Mouse (Mus musculus): ENCODE measurements around the gene Ksr1. TPM values are rescaled to one million over a fixed set of nuclear protein-coding genes. Genes with fewer than 3 reads are reported as not detected.
"Not testable (repeated sequence)": the region's sequence is repeated elsewhere in the genome, so short reads cannot be mapped to it uniquely, and the experiment has no call there.

Gene Ksr1
- total RNA-seq, 2 experiments from 2014 or later, result 6.3 to 21.1 TPM

DNA sequence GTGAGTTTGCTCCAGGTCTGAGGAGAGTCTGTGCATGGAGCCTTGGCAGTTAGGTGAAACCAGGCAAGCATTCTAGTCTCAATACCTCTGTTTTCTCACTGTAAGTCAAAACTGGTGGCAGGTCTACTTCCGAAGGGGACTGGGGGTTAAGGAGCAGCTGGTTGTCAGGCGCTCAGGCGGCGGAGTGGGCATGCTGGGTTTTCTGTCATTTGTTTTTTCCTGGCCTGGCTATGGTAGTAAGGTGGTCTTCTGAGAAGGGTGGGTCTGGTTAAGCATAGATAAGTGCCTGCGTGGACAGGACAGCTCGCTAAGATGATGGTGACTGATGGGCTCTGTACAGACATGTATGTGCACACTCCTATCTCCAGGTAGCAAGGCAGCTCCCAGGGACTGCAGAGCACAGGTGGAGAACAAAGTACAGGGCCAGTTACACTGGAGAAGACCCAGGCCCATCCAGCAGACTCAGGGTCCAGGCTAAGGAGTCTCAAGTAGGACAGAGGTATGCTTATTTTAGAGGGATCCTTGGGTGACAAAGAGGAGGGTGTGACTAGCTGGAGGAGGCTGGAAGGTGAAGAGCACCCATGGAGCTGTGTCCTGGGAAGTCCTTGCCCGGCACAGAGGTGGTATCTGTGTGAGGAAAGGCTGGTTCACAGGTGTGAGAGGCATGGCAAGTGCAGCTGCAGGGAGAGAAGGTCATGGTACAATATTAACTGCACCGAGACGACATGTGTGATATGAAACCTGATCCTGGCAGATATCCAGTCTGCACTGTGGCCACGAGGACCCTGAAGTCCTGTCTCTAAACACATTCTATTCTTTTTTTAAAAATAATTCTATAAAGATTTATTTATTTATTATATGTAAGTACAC lies 142.2 kb downstream of the Ksr1 start:
- ATAC-seq (replicated peaks; ENCODE audit: low FRiP score, poor library complexity, severe bottlenecking), result no peak

DNA sequence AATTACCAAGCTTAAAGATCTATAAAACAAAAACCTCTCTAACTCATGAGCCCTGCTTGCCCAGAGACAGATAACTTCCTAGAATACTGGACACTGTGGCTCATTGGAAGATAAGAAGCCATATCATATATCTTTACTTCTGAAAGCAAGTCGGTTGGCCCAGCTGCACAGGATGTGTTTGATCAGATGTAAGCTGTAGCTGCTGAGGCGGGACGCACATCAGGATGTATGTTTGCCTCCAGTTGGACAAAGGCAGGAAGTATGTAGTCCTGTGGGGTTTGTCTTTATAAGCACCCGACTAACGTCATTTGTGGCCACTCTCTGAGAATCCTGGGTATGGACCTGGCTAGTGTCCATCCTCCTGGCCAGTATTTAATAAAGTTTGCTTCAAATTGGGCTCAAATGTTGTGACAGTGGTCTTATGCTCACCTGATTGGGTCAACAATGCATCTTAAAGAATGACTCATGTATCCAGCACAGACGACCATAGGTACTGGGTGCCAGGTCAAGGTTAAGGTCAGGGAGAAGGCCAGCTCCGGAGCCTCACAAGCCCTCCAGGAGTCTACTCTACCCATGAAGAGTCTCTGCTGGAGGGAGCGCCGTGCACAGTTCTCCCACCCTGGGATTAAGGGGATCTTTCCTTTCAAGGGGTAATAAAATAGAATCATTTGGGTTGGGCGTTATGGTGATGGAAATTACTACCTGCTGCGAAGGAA lies 143.0 kb downstream of the Ksr1 start:
- ATAC-seq (replicated peaks; ENCODE audit: low FRiP score, poor library complexity, severe bottlenecking), result no peak

DNA sequence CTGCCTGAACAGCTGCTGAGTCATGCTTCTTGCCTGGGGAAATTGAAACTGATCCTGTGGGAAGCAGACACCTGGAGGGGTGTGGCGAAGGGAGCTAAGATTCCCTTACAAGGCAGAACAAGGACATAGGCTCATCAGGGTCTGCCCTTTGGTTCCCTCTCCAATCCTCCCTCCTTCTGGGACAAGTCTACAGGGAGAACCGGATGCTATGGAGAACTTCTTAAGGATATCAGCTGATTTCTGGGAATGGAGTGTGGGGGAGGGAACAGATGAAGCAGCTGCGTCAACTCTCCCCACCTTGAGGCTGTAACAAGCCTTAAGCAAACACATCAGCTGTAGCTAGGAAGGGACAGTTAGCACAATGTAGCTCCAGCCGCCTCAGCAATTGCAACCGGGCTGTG lies 143.7 kb downstream of the Ksr1 start:
- no peak for ATAC-seq (replicated peaks; ENCODE audit: low FRiP score, poor library complexity, severe bottlenecking)

DNA sequence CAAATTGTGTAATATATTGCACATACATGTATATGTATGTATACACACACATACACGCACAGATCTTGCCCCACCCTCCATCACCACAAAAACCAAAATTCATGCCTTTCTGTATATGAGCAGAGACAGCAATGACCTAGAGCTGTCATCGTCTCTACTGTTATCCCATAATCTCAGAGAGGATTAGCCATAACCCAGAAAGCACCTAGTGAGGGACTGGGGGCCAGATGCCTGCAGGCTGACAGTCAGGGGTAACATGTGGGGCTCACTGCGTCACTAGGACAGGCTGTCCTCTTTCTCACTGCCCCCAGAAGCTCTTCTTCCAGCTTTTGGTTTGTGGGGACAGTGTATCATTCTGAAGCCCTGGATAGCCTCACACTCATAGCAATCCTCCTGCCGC lies 144.3 kb downstream of the Ksr1 start:
- ATAC-seq (replicated peaks; ENCODE audit: low FRiP score, poor library complexity, severe bottlenecking), result no peak

DNA sequence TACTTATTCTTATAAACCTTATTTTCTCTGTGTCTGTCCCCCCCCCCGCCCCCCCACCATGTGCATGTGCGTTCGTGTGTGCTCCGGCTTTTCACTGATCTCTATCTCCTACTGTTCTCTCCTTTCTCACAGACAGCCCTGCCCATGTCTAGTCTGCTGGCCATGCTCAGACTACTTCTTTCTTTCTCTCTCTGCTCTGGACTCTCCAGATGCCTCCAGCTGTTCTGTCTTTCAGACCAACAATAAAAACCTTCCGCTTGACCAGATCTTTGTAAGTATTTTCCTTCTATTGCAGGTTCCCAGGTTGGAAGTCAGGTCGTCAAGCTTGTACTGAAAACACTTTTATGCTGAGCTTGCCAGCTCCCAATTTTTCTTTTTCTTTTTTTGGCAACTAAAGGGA lies 147.1 kb downstream of the Ksr1 start:
- ATAC-seq (replicated peaks; ENCODE audit: low FRiP score, poor library complexity, severe bottlenecking), result no peak

DNA sequence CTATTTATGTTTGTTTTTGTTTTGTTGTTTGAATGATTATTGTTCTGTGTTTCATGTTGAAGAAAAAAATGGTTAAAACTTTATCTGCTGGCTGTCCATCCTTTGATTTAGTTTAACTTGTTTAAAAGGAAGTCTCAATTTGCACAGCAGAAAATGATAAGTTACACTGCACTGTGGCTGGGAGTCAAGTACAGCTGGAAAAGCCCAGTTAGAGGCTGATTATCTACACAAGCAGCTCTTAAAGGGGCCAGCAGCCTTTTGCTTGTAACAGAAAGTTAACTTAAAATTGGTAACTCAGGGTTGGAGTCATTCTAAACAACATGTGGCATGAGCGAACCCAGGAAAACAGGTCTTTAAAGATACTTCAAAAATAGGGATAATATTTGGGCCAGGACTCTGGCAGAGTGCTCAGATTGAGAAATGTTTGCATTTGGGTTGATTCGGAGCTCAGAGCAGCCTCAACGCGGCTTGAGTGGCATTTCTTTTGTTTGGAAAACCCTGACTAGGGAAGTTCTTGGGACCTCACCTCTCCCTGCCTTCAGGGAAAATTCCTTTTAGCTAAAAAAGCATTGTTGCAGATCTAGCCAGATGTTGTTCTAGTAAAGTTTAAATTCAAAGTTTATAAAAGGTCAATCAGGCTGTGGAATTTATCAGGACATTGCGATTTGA lies 155.2 kb downstream of the Ksr1 start:
- ATAC-seq (replicated peaks; ENCODE audit: low FRiP score, poor library complexity, severe bottlenecking), result not testable (repeated sequence)

DNA sequence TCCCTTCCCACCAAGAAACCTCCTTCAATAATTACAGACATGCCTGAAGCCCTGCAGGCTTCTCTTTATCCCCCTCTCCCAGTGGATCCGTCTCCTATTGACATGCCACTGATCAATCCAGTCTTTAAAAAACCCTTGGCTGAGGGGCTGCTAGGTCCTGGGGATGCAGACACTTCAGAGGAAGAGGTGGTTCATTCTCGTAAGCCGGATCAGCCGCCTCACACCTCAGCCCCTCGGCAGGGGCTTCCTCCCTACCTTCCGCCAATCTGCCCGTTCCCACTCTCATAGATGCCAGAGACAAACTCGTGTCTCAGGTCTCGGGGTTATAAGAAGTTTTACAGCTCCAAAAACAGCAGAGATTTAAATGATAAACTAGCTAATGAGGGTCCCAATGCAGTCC lies 156.1 kb downstream of the Ksr1 start:
- ATAC-seq (replicated peaks; ENCODE audit: low FRiP score, poor library complexity, severe bottlenecking), result no peak

DNA sequence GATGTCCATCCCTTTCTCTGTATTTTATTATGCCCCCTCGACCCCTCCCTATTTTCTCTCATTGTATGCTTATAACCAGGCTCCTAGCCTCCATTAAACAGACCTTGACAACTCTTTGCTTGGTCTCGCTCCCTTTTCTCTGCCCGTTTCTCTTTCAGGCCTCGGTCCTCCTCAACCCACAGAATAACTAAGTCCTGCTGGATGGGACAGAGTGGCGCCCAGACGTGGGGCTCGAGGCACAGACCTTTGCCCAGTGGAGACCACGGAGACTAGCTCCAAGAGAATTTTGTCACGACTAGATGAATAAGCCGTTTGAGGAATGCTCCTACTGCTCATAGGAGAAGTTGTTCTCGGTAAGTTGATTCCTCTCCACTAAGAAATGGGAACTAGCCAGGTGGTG lies 157.0 kb downstream of the Ksr1 start:
- ATAC-seq (replicated peaks; ENCODE audit: low FRiP score, poor library complexity, severe bottlenecking), result not testable (repeated sequence)

DNA sequence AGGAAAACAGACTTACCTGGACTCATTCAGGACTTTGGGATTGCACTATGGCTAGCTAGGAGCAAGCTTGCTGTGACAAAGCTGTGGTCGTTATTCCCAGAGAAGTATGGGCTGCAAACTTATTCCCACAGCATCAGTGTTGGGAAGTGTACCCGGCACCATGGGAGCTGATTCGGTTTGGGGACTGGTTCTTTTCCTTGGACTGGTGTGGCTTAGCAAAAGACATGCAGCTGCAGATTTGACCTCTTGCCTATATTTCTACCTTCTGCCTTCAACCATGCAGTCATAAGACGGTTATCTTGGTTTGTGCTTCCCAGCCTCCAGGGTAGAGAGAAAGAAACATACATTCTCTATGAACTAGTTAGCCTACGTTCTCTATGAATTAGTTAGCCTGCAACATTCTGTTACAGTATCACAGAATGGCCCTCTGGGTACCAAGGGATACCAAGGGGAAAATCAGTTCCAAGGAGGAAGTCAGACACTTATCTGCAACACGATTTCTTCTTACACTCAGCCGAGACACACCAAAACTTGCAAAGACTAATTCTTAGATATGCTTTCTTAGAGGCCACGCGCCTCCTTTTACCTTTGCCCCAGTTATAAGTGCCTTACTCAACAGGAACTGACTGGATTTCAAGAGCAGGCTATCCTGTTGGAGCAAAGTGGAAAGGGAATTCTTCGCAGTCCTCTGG lies 159.8 kb downstream of the Ksr1 start:
- no peak for ATAC-seq (replicated peaks; ENCODE audit: low FRiP score, poor library complexity, severe bottlenecking)

DNA sequence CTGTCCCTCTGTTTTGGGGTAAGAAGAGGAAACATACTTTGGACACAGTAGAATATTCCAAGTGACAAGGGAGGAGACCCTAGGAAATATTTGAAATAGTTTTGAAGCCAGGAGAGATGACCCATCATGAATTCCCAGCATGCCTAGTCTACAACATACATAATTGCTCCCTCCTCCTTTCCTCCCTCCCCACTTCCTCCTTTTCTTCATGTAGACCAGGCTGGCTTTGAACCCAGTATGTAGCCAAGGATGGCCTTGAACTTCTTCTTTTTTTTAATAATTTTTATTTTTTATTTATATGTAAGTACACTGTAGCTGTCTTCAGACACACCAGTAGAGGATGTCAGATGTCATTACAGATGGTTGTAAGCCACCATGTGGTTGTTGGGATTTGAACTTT lies 160.7 kb downstream of the Ksr1 start:
- ATAC-seq (replicated peaks; ENCODE audit: low FRiP score, poor library complexity, severe bottlenecking), result no peak

DNA sequence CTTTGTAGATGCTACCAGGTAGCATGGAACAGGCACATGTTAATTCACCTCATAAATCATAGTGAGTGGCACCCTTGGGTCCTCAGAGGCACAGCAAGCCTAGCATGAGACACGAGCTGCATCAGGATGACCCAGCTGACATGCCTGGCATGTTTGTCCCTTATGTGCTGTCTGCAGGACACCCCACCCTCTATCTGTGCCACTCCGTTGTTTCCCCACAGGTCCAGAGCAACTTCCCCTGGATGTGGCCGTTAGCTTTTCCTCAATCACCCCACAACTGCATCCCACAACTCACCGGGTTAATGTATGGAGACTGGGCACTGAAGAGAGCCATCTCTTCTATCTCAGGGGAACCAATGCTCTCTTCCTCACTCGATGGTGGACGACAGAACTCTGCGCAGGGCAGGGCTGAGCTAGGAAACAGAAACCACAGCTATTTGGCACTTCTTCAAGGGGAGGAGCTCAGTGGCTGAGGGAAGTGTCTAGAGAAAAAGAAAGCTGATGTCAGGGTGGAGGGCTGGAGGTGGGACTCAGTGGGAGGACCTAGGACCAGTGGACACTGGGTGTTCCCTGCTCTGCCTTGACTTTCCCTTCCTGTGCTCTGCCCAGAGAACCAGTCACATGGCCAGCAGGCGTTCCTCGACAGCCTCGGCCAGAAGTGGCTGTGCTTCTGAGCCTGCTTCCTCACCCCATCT lies 161.6 kb downstream of the Ksr1 start, which contains the start of gene Lgals9:
TSS of gene Lgals9 (minus strand) at position 464 of the 695 bp plus-strand sequence.
- peak; percentile 87 for ATAC-seq (replicated peaks; ENCODE audit: low FRiP score, poor library complexity, severe bottlenecking)

DNA sequence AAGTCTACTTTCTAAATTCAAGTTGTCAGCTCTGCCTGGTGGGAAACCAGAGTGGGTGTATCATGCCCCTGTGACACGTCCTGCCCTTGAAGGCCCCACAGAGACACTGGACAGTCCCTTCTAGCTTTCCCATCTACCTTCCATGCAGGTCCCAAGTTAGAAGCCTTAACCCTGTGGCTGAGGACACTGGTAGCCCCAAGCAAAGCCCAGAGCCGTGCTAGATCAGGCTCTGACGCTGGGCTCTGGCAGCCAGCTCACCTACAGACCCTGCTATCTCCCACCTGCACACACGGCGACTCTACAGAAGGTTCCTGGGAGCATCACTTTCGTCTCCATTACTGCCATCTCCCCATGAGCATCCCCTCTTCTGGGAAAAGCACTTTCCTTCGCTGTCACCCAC lies 162.7 kb downstream of the Ksr1 start:
- peak; percentile 49 for ATAC-seq (replicated peaks; ENCODE audit: low FRiP score, poor library complexity, severe bottlenecking)

DNA sequence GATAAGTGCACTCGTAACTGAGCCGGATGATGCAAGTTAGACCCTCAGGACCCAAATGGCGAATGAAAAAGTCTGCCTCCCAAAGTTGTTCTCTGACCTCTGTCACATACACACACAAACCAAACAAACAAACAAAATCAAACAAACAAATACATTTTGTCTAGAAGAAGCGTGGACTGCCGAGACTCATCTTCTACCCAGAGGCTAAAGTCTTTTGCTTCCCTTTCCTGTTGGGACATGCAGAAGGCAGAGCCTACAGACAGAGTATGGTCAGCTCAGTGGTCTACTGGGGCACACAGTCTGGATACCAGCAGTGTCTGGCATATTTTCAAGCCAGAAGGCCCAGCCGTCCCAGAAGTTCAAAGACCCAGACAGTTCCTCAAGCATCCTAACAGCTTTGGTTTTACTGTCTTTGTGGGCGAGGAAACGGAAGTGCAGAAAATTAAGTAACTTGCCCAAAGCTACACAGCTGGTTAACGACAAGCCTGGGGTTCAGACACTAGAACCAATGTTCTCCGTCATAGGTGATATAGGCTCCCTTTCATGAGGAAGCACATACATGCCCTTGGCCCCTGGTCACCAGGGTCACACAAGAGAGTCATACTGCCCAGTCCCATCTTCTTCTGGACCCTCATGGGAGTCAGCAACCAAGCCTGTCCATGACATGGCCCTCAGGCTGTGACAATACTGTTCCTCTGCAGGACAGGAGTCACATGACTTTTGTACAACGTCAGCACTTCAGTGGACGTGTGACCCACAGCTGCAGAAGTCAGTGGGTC lies 163.5 kb downstream of the Ksr1 start:
- ATAC-seq (replicated peaks; ENCODE audit: low FRiP score, poor library complexity, severe bottlenecking), result no peak

DNA sequence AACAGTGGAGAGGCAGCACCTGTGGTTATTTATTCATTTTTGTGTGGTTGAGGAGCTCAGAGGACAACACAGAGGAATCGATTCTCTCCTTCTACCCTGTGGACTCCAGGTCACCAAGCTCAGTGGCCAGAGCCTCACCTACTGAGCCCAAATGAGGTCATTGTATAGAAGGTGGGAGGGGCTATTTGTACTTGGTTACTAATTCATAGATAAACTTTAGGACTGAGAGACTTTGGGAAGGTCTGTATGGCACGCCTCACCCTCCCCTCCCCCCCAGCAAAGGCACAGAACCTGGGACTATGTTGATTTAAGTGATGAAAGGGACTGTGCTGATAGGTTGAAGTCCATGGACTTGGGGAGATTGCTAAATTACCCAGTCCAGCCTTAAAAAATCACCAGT lies 164.2 kb downstream of the Ksr1 start:
- ATAC-seq (replicated peaks; ENCODE audit: low FRiP score, poor library complexity, severe bottlenecking), result no peak

DNA sequence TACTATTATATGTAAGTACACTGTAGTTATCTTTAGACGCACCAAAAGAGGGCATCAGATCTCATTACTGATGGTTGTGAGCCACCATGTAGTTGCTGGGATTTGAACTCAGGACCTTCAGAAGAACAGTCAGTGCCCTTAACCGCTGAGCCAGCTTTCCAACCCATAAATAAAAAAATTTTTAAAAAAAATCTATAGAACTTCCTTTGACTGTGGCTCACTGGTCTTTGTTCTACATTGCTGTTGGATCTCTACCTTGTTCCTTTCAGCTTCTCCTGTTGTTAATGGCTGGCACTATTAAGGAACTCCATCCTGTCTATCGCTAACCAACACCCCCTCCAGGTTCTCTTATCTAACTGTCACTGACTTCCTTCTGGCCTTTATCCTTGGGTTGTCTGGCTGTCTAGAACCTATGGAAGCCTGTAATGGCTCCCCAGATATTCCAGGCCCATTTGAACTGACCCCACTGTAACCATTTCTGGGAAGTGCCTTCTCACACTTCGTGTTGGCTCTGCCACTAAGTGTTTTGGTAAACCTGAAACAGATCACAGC lies 166.0 kb downstream of the Ksr1 start:
- ATAC-seq (replicated peaks; ENCODE audit: low FRiP score, poor library complexity, severe bottlenecking), result peak; percentile 35; the same call in 1 of the 2 replicates

DNA sequence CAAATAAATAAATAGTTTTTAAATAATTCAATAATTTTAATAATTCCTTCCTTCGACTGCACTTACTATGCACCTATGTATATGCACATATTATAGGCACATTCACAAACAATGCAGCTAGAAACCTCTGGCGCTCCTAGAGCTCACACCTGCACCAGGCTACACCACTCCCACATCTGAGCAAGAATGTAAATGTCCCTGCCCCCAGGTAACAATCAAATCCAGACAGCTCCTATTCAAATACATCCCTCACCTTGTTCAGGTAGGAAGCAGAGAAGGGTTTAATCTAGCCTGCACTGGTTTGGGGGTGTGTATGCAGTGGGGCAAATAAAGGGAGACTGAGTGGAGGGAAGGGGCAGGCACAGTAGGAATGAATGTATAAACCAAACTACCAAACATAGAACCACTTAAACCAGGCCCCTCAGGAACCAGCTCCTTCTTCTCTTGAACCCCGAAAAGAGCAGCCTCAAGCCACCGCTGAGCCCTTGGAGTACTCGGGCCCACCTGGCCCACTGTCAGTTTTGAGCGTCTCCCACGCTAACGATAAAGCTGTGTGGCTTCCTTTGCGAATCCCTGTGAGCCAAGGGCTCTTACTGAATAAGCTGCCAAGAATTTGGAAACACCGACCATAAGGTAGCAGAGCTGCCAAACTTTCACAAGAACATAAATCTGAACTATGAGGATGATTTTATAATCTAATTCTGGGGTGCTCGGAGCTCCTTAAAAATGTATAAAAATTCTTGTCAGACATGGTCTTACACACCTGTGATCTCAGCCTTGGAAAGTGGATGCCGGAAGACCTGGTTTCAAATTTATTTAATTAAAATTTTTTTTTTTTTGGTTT lies 167.8 kb downstream of the Ksr1 start:
- no peak for ATAC-seq (replicated peaks; ENCODE audit: low FRiP score, poor library complexity, severe bottlenecking)

DNA sequence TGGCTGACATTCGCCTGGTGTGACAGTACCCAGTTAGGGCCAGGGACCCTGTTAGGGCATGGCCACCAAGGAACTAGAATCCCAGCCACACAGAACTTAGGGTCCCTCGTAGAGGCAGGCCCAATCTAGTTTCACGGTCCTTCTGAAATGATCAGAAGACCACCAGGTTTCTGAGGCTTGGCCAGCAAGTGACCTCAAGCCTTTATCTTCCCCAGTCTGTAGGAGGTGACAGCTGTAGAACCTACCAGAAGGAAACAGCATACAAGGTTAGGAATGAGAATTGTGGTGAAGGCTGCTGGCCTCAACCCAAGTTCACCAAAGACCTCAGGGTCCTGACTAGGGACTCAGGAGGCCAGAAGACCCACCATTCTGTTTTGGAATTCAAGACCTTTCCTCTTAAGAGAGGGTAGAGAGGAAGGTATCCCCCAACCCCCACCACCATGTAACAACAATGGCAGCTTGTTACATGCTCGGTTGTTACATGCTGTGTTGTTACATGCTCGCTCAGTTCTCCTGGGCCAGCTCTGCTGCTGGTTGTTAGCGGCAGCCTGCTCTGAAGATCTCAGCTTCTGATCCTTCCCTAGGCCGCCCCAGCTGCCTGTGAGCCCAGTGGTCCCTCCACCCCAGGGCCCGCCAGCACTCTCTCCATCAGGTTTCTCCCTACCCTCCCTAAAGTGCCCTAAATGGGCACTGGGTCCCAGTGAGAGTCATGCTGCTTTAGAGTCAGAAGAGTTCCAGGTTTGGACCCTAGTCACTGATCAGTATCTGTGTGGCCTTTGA lies 169.3 kb downstream of the Ksr1 start:
- ATAC-seq (replicated peaks; ENCODE audit: low FRiP score, poor library complexity, severe bottlenecking), result no peak

Data from erythroblast, adult 5-6 weeks (primary cell).